Mouse (Mus musculus): ENCODE measurements at regions not wholly inside any gene's neighbourhood (a gene's known extent, or its start where the extent isn't known, plus 50 kb on each side); places are given as distances from the start of the nearest gene placed in this dataset.
A peak's percentile ranks its signal among the peaks of the same experiment; 100 is the strongest.

- H3K9me3 ChIP-seq = 0 out of 2 replicates have a peak, but pooled peaks cover 8% of the 10 kb centered on the region
These were observed 126.9 kb upstream of the Pabpc6 start for GRCm38 (mm10) chr17:9796225-9796988.

GRCm38 (mm10) chr17:9778866-9779265 lies 109.3 kb upstream of the Pabpc6 start:
- WGBS = 84% methylated on average over 5 of the region's 5 CpGs
- ATAC-seq (ENCODE audit: low read depth) = no peak
- Histone ChIP-seq H3K27me3 (no peaks in the 10 kb centered on the region), H3K9ac (no peak overlapping the region), H3K4me2 (no peak overlapping the region), H3K4me3 (no peak overlapping the region), H3K4me1 (replicated peaks) (peaks cover 30% of the 10 kb centered on the region), H3K9me3 (no peaks in the 10 kb centered on the region), H3K27ac (replicated peaks) (peak overlapping the region; percentile 90; the same call in 1 of the 2 replicates), H3K36me3 (no peaks in the 10 kb centered on the region)

More at GRCm38 (mm10) chr17:9796225-9796988, 126.9 kb upstream of the Pabpc6 start:
- H3K9ac ChIP-seq = no peak overlapping the region
- H3K4me2 ChIP-seq = no peak overlapping the region
- no peak overlapping the region for H3K27ac ChIP-seq (replicated peaks)
- no peaks in the 10 kb centered on the region for H3K27me3 ChIP-seq
- H3K36me3 ChIP-seq = no peaks in the 10 kb centered on the region
- ATAC-seq (ENCODE audit: low read depth) = no peak
- no peaks in the 10 kb centered on the region for H3K4me1 ChIP-seq (replicated peaks)
- WGBS = 57% methylated on average over 13 of the region's 13 CpGs
- H3K4me3 ChIP-seq = no peak overlapping the region

GRCm38 (mm10) chr17:9777165-9777564 lies 107.6 kb upstream of the Pabpc6 start:
- Histone ChIP-seq H3K9me3 (no peaks in the 10 kb centered on the region), H3K27me3 (no peaks in the 10 kb centered on the region), H3K27ac (replicated peaks) (peak overlapping the region; percentile 90), H3K9ac (no peak overlapping the region), H3K4me3 (no peak overlapping the region), H3K4me1 (replicated peaks) (peaks cover 30% of the 10 kb centered on the region), H3K4me2 (no peak overlapping the region), H3K36me3 (no peaks in the 10 kb centered on the region)
- no peak for ATAC-seq (ENCODE audit: low read depth)

GRCm38 (mm10) chr17:9776286-9777016 lies 106.9 kb upstream of the Pabpc6 start:
- no peak overlapping the region for H3K4me3 ChIP-seq
- no peak overlapping the region for H3K4me2 ChIP-seq
- H3K36me3 ChIP-seq = no peaks in the 10 kb centered on the region
- WGBS = 29% methylated on average over 8 of the region's 9 CpGs
- peak; percentile 85 for ATAC-seq (ENCODE audit: low read depth)
- H3K9me3 ChIP-seq = no peaks in the 10 kb centered on the region
- H3K27ac ChIP-seq (replicated peaks) = peak overlapping the region; percentile 90
- no peak overlapping the region for H3K9ac ChIP-seq
- no peaks in the 10 kb centered on the region for H3K27me3 ChIP-seq
- peaks cover 30% of the 10 kb centered on the region for H3K4me1 ChIP-seq (replicated peaks)

GRCm38 (mm10) chr17:9775668-9776151 lies 106.2 kb upstream of the Pabpc6 start:
- peak; percentile 90 for ATAC-seq (ENCODE audit: low read depth)
- H3K4me2 ChIP-seq = no peak overlapping the region

GRCm38 (mm10) chr17:9774740-9775629 lies 105.5 kb upstream of the Pabpc6 start:
- peak; percentile 54 for ATAC-seq (ENCODE audit: low read depth)
- no peak overlapping the region for H3K4me3 ChIP-seq
- WGBS = 46% methylated on average over 11 of the region's 11 CpGs
- H3K4me2 ChIP-seq = no peak overlapping the region
- H3K27ac ChIP-seq (replicated peaks) = peak overlapping the region; percentile 90
- no peaks in the 10 kb centered on the region for H3K27me3 ChIP-seq
- H3K9me3 ChIP-seq = no peaks in the 10 kb centered on the region
- H3K9ac ChIP-seq = no peak overlapping the region
- H3K36me3 ChIP-seq = no peaks in the 10 kb centered on the region
- peaks cover 30% of the 10 kb centered on the region for H3K4me1 ChIP-seq (replicated peaks)

More at GRCm38 (mm10) chr17:9775668-9776151, 106.2 kb upstream of the Pabpc6 start:
- Histone ChIP-seq H3K4me1 (replicated peaks) (peaks cover 30% of the 10 kb centered on the region), H3K27ac (replicated peaks) (peak overlapping the region; percentile 90), H3K9ac (no peak overlapping the region), H3K27me3 (no peaks in the 10 kb centered on the region), H3K36me3 (no peaks in the 10 kb centered on the region), H3K9me3 (no peaks in the 10 kb centered on the region), H3K4me3 (no peak overlapping the region)
- WGBS = 12% methylated on average over 9 of the region's 9 CpGs

GRCm38 (mm10) chr17:9773744-9774143 lies 104.2 kb upstream of the Pabpc6 start:
- H3K4me2 ChIP-seq = no peak overlapping the region
- no peak overlapping the region for H3K9ac ChIP-seq
- H3K27me3 ChIP-seq = no peaks in the 10 kb centered on the region
- 84% methylated on average over 2 of the region's 2 CpGs for WGBS
- peak overlapping the region; percentile 90 for H3K27ac ChIP-seq (replicated peaks)
- no peak for ATAC-seq (ENCODE audit: low read depth)
- H3K36me3 ChIP-seq = no peaks in the 10 kb centered on the region
- H3K4me1 ChIP-seq (replicated peaks) = peaks cover 32% of the 10 kb centered on the region
- H3K9me3 ChIP-seq = no peaks in the 10 kb centered on the region
- H3K4me3 ChIP-seq = no peak overlapping the region

- H3K27me3 ChIP-seq = no peaks in the 10 kb centered on the region
- no peak for ATAC-seq (ENCODE audit: low read depth)
- H3K9me3 ChIP-seq = no peaks in the 10 kb centered on the region
- H3K9ac ChIP-seq = 0 out of 2 replicates have a peak overlapping the region, but pooled peaks have one; percentile 38
- no peaks in the 10 kb centered on the region for H3K36me3 ChIP-seq
- H3K4me1 ChIP-seq (replicated peaks) = peaks cover 38% of the 10 kb centered on the region
- H3K4me2 ChIP-seq = no peak overlapping the region
- no peak overlapping the region for H3K4me3 ChIP-seq
- peak overlapping the region; percentile 46; the same call in 1 of the 2 replicates for H3K27ac ChIP-seq (replicated peaks)
These were observed 98.8 kb upstream of the Pabpc6 start for GRCm38 (mm10) chr17:9768275-9768674.

- no peak for ATAC-seq (ENCODE audit: low read depth)
- no peak overlapping the region for H3K4me3 ChIP-seq
- H3K36me3 ChIP-seq = no peaks in the 10 kb centered on the region
- H3K4me1 ChIP-seq (replicated peaks) = peaks cover 59% of the 10 kb centered on the region
- no peaks in the 10 kb centered on the region for H3K9me3 ChIP-seq
- peak overlapping the region; percentile 70; the same call in 1 of the 2 replicates for H3K4me2 ChIP-seq
- WGBS = 28% methylated on average over 5 of the region's 5 CpGs
- H3K27me3 ChIP-seq = no peaks in the 10 kb centered on the region
- H3K27ac ChIP-seq (replicated peaks) = peak overlapping the region; percentile 91
- no peak overlapping the region for H3K9ac ChIP-seq
These were observed 96.2 kb upstream of the Pabpc6 start for GRCm38 (mm10) chr17:9765680-9766250.

- Histone ChIP-seq H3K9ac (peak overlapping the region; percentile 62), H3K9me3 (no peaks in the 10 kb centered on the region), H3K27ac (replicated peaks) (peak overlapping the region; percentile 91), H3K4me1 (replicated peaks) (peaks cover 69% of the 10 kb centered on the region), H3K4me3 (peak overlapping the region; percentile 39), H3K4me2 (peak overlapping the region; percentile 70), H3K36me3 (no peaks in the 10 kb centered on the region), H3K27me3 (no peaks in the 10 kb centered on the region)
- WGBS = 1% methylated on average over 22 of the region's 22 CpGs
- ATAC-seq (ENCODE audit: low read depth) = peak; percentile 95
These were observed 95.3 kb upstream of the Pabpc6 start for GRCm38 (mm10) chr17:9764701-9765359.

- H3K9me3 ChIP-seq = no peaks in the 10 kb centered on the region
- H3K27ac ChIP-seq (replicated peaks) = peak overlapping the region; percentile 87
- ATAC-seq (ENCODE audit: low read depth) = peak; percentile 23; the same call in 1 of the 2 replicates
- WGBS = 5% methylated on average over 9 of the region's 9 CpGs
- no peaks in the 10 kb centered on the region for H3K36me3 ChIP-seq
- H3K4me3 ChIP-seq = peak overlapping the region; percentile 19
- H3K27me3 ChIP-seq = no peaks in the 10 kb centered on the region
- peaks cover 73% of the 10 kb centered on the region for H3K4me1 ChIP-seq (replicated peaks)
- peak overlapping the region; percentile 70 for H3K4me2 ChIP-seq
- peak overlapping the region; percentile 62 for H3K9ac ChIP-seq
These were observed 94.6 kb upstream of the Pabpc6 start for GRCm38 (mm10) chr17:9764041-9764606.
